ENCODE assay signal across 15 mouse cellular contexts in the genomic region with DNA sequence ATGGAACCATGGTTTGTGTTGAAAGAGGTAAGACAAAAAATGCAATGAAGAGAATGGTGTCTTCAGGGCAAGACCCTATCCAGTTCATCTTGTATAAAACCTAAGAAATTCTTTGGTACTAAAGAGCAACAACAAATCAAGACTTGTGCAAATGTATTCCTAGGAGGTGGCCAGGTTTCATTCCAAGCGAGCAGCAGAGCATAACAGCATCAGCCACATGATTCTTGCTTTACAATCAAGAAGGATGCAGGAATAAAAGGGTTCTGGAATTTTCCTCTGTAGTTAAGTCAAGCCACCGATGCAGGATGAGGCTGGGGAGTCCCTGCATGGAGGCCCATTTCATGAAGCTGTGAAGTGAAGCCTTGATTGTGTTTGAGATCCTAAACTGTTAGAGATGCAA.
"Had no signal": no experiment of that assay in that cellular context is flagged by ENCODE, and none has a peak within 500 bp of the region (broad histone marks: within the 10 kb centered on the region; RNA-seq: fewer than 3 reads in every experiment).

No protein-coding gene starts in this region.

- H3K27ac ChIP-seq: intestine, embryonic 15.5 days; kidney, postnatal 0 days; left cerebral cortex, adult 2 months; liver, embryonic 13.5 days; stomach, embryonic 15.5 days had no signal

- DNase-seq: layer of hippocampus, postnatal 36 days; liver, embryonic 13.5 days; lung, adult 2 months; lung, postnatal 14 days; lung, postnatal 4 days; midbrain, embryonic 14.5 days; right cerebral cortex, postnatal 25 days; spleen, adult 18-20 months; thymus, adult 18-20 months; thymus, postnatal 36 days had no signal

- H3K4me3 ChIP-seq: intestine, embryonic 15.5 days; left cerebral cortex, adult 2 months; liver, embryonic 13.5 days; stomach, embryonic 15.5 days had no signal

- H3K4me2 ChIP-seq: intestine, embryonic 15.5 days; liver, embryonic 13.5 days; midbrain, embryonic 11.5 days; stomach, embryonic 15.5 days had no signal

- H3K9me3 ChIP-seq: intestine, embryonic 15.5 days; liver, embryonic 13.5 days; stomach, embryonic 15.5 days had no signal

- H3K4me1 ChIP-seq: intestine, embryonic 15.5 days; liver, embryonic 13.5 days; stomach, embryonic 15.5 days had no signal

- H3K36me3 ChIP-seq: intestine, embryonic 15.5 days; liver, embryonic 13.5 days; stomach, embryonic 15.5 days had no signal

- H3K27me3 ChIP-seq: intestine, embryonic 15.5 days; liver, embryonic 13.5 days; stomach, embryonic 15.5 days had no signal

- ATAC-seq: intestine, embryonic 15.5 days had no signal

- H3K9ac ChIP-seq: intestine, embryonic 15.5 days; liver, embryonic 13.5 days; stomach, embryonic 15.5 days had no signal
